Mouse (Mus musculus) forebrain, embryonic 13.5 days (tissue): ENCODE measurements at regions not wholly inside any gene's neighbourhood (a gene's known extent, or its start where the extent isn't known, plus 50 kb on each side); places are given as distances from the start of the nearest gene placed in this dataset.
A peak's percentile ranks its signal among the peaks of the same experiment; 100 is the strongest.

ENCODE experiments used
- ATAC-seq: fragments of 200-750 bp; cut with Nextera tagmentation; 2 replicates; pipeline ENCODE4 v1.8.0; 2017
- H3K27ac ChIP-seq: fragments of 300-500 bp; sonication (generic); 2 replicates; pipeline ENCODE4 v1.5.1; 2015; ENCODE audit warnings: inconsistent platforms, mild to moderate bottlenecking, moderate library complexity
- H3K27me3 ChIP-seq: fragments of 300-500 bp; sonication (generic); 2 replicates; pipeline ENCODE4 v1.6.1; 2015; ENCODE audit warnings: mild to moderate bottlenecking, inconsistent platforms
- H3K36me3 ChIP-seq: fragments of 300-500 bp; sonication (generic); 2 replicates; pipeline ENCODE4 v1.6.1; 2015; ENCODE audit warnings: mild to moderate bottlenecking, inconsistent platforms; ENCODE audit not compliant: poor library complexity, severe bottlenecking
- H3K4me1 ChIP-seq: fragments of 300-500 bp; sonication (generic); 2 replicates; pipeline ENCODE4 v1.6.1; 2015; ENCODE audit warnings: inconsistent platforms
- H3K4me2 ChIP-seq: fragments of 300-500 bp; sonication (generic); 2 replicates; pipeline ENCODE4 v1.6.1; 2015; ENCODE audit warnings: inconsistent platforms, mild to moderate bottlenecking, moderate library complexity
- H3K4me3 ChIP-seq: fragments of 300-500 bp; sonication (generic); 2 replicates; pipeline ENCODE4 v1.5.1; 2015; ENCODE audit warnings: mild to moderate bottlenecking, inconsistent platforms
- H3K9ac ChIP-seq: fragments of 300-500 bp; sonication (generic); 2 replicates; pipeline ENCODE4 v1.6.1; 2015; ENCODE audit warnings: mild to moderate bottlenecking, inconsistent platforms
- H3K9me3 ChIP-seq: fragments of 300-500 bp; sonication (generic); replicated peaks from 2 replicates; pipeline ENCODE4 v1.6.1; 2016; ENCODE audit warnings: inconsistent platforms
- WGBS: fragments of 180-500 bp; shearing (Covaris S2); methylation state at CpG from one replicate; pipeline ENCODE4 v1.1.7; 2015; 5-methylcytosine and 5-hydroxymethylcytosine counted together

- H3K4me1 ChIP-seq, result no peaks in the 10 kb centered on the region
- no peak overlapping the region for H3K9ac ChIP-seq
- no peak overlapping the region for H3K4me3 ChIP-seq
- H3K4me2 ChIP-seq, result no peak overlapping the region
- WGBS, result 87% methylated on average over 8 of the region's 8 CpGs
- H3K27me3 ChIP-seq, result no peaks in the 10 kb centered on the region
- no peaks in the 10 kb centered on the region for H3K9me3 ChIP-seq
- ATAC-seq, result no peak
- H3K27ac ChIP-seq, result no peak overlapping the region
- H3K36me3 ChIP-seq, result no peaks in the 10 kb centered on the region
These were observed 219.5 kb upstream of the Klf14 start for GRCm38 (mm10) chr6:31178201-31178880.

GRCm38 (mm10) chr6:31182284-31182683, 216.3 kb upstream of the Mkln1 start:
- H3K4me2 ChIP-seq, result no peak overlapping the region
- WGBS, result 91% methylated on average over 6 of the region's 6 CpGs
- peaks cover 4% of the 10 kb centered on the region; the same call in 1 of the 2 replicates for H3K4me1 ChIP-seq

GRCm38 (mm10) chr6:31183127-31183526, 215.4 kb upstream of the Mkln1 start:
- no peak for ATAC-seq
- H3K27me3 ChIP-seq, result no peaks in the 10 kb centered on the region
- H3K4me2 ChIP-seq, result no peak overlapping the region
- H3K4me1 ChIP-seq, result peaks cover 4% of the 10 kb centered on the region; the same call in 1 of the 2 replicates
- WGBS, result 42% methylated on average over 5 of the region's 5 CpGs
- H3K36me3 ChIP-seq, result no peaks in the 10 kb centered on the region
- H3K9ac ChIP-seq, result no peak overlapping the region
- H3K4me3 ChIP-seq, result no peak overlapping the region
- no peaks in the 10 kb centered on the region for H3K9me3 ChIP-seq
- H3K27ac ChIP-seq, result no peak overlapping the region

More at GRCm38 (mm10) chr6:31182284-31182683, 216.3 kb upstream of the Mkln1 start:
- Histone ChIP-seq H3K9ac (no peak overlapping the region), H3K36me3 (no peaks in the 10 kb centered on the region), H3K27me3 (no peaks in the 10 kb centered on the region), H3K9me3 (no peaks in the 10 kb centered on the region), H3K27ac (no peak overlapping the region), H3K4me3 (no peak overlapping the region)
- no peak for ATAC-seq

- WGBS, result 90% methylated on average over 7 of the region's 7 CpGs
- Histone ChIP-seq H3K9ac (no peak overlapping the region), H3K9me3 (no peaks in the 10 kb centered on the region), H3K36me3 (no peaks in the 10 kb centered on the region), H3K4me1 (peaks cover 4% of the 10 kb centered on the region; the same call in 1 of the 2 replicates), H3K4me3 (no peak overlapping the region), H3K27me3 (no peaks in the 10 kb centered on the region), H3K4me2 (no peak overlapping the region), H3K27ac (no peak overlapping the region)
- ATAC-seq, result no peak
These were observed 214.0 kb upstream of the Mkln1 start for GRCm38 (mm10) chr6:31184554-31184953.

GRCm38 (mm10) chr6:31185151-31185550, 213.4 kb upstream of the Mkln1 start:
- H3K4me1 ChIP-seq, result peaks cover 4% of the 10 kb centered on the region; the same call in 1 of the 2 replicates
- H3K36me3 ChIP-seq, result no peaks in the 10 kb centered on the region
- H3K9me3 ChIP-seq, result no peaks in the 10 kb centered on the region
- H3K9ac ChIP-seq, result no peak overlapping the region
- no peak overlapping the region for H3K4me2 ChIP-seq
- H3K27me3 ChIP-seq, result no peaks in the 10 kb centered on the region
- H3K27ac ChIP-seq, result no peak overlapping the region
- ATAC-seq, result no peak
- H3K4me3 ChIP-seq, result no peak overlapping the region
- 71% methylated on average over 2 of the region's 2 CpGs for WGBS

- no peaks in the 10 kb centered on the region for H3K27me3 ChIP-seq
- H3K4me2 ChIP-seq, result no peak overlapping the region
- H3K27ac ChIP-seq, result no peak overlapping the region
- no peaks in the 10 kb centered on the region for H3K36me3 ChIP-seq
- H3K9ac ChIP-seq, result no peak overlapping the region
- H3K9me3 ChIP-seq, result no peaks in the 10 kb centered on the region
- H3K4me1 ChIP-seq, result peaks cover 4% of the 10 kb centered on the region; the same call in 1 of the 2 replicates
- no peak for ATAC-seq
- 100% methylated on average over 1 of the region's 1 CpGs for WGBS
- no peak overlapping the region for H3K4me3 ChIP-seq
These were observed 210.5 kb upstream of the Mkln1 start for GRCm38 (mm10) chr6:31188066-31188465.

GRCm38 (mm10) chr6:31189060-31189459, 209.5 kb upstream of the Mkln1 start:
- H3K27ac ChIP-seq, result no peak overlapping the region
- H3K36me3 ChIP-seq, result no peaks in the 10 kb centered on the region
- H3K4me2 ChIP-seq, result no peak overlapping the region
- no peak overlapping the region for H3K4me3 ChIP-seq
- WGBS, result 63% methylated on average over 7 of the region's 7 CpGs
- no peaks in the 10 kb centered on the region for H3K9me3 ChIP-seq
- peaks cover 4% of the 10 kb centered on the region; the same call in 1 of the 2 replicates for H3K4me1 ChIP-seq
- ATAC-seq, result peak; percentile 41; the same call in 1 of the 2 replicates
- no peaks in the 10 kb centered on the region for H3K27me3 ChIP-seq
- H3K9ac ChIP-seq, result no peak overlapping the region

GRCm38 (mm10) chr6:31190070-31190469, 208.5 kb upstream of the Mkln1 start:
- ATAC-seq, result no peak
- Histone ChIP-seq H3K4me3 (no peak overlapping the region), H3K27me3 (0 out of 2 replicates have a peak, but pooled peaks cover 2% of the 10 kb centered on the region), H3K27ac (no peak overlapping the region), H3K9ac (no peak overlapping the region), H3K4me1 (peaks cover 4% of the 10 kb centered on the region; the same call in 1 of the 2 replicates), H3K9me3 (no peaks in the 10 kb centered on the region), H3K36me3 (no peaks in the 10 kb centered on the region), H3K4me2 (no peak overlapping the region)
- WGBS, result 85% methylated on average over 5 of the region's 5 CpGs

- H3K36me3 ChIP-seq, result no peaks in the 10 kb centered on the region
- H3K4me3 ChIP-seq, result no peak overlapping the region
These were observed 207.7 kb upstream of the Mkln1 start for GRCm38 (mm10) chr6:31190628-31191373.

GRCm38 (mm10) chr6:31191577-31191976, 207.0 kb upstream of the Mkln1 start:
- Histone ChIP-seq H3K4me1 (no peaks in the 10 kb centered on the region), H3K36me3 (no peaks in the 10 kb centered on the region), H3K27me3 (0 out of 2 replicates have a peak, but pooled peaks cover 3% of the 10 kb centered on the region), H3K9ac (no peak overlapping the region), H3K4me3 (no peak overlapping the region), H3K4me2 (no peak overlapping the region), H3K9me3 (no peaks in the 10 kb centered on the region), H3K27ac (no peak overlapping the region)
- ATAC-seq, result no peak
- 84% methylated on average over 14 of the region's 14 CpGs for WGBS

More at GRCm38 (mm10) chr6:31190628-31191373, 207.7 kb upstream of the Mkln1 start:
- Histone ChIP-seq H3K9me3 (no peaks in the 10 kb centered on the region), H3K9ac (no peak overlapping the region), H3K27me3 (0 out of 2 replicates have a peak, but pooled peaks cover 3% of the 10 kb centered on the region), H3K27ac (no peak overlapping the region), H3K4me2 (no peak overlapping the region), H3K4me1 (peaks cover 4% of the 10 kb centered on the region; the same call in 1 of the 2 replicates)
- WGBS, result 50% methylated on average over 5 of the region's 5 CpGs
- ATAC-seq, result 0 out of 2 replicates have a peak, but pooled peaks have one; percentile 38

GRCm38 (mm10) chr6:31192197-31192596, 206.3 kb upstream of the Mkln1 start:
- Histone ChIP-seq H3K36me3 (no peaks in the 10 kb centered on the region), H3K27ac (no peak overlapping the region), H3K4me3 (no peak overlapping the region), H3K9ac (no peak overlapping the region), H3K27me3 (0 out of 2 replicates have a peak, but pooled peaks cover 3% of the 10 kb centered on the region), H3K4me1 (no peaks in the 10 kb centered on the region), H3K9me3 (no peaks in the 10 kb centered on the region), H3K4me2 (no peak overlapping the region)
- no peak for ATAC-seq
- 81% methylated on average over 4 of the region's 4 CpGs for WGBS

- Histone ChIP-seq H3K36me3 (no peaks in the 10 kb centered on the region), H3K9ac (no peak overlapping the region), H3K27ac (no peak overlapping the region), H3K9me3 (no peaks in the 10 kb centered on the region), H3K27me3 (0 out of 2 replicates have a peak, but pooled peaks cover 3% of the 10 kb centered on the region), H3K4me1 (no peaks in the 10 kb centered on the region), H3K4me2 (no peak overlapping the region), H3K4me3 (no peak overlapping the region)
- no peak for ATAC-seq
- WGBS, result 91% methylated on average over 5 of the region's 5 CpGs
These were observed 205.3 kb upstream of the Mkln1 start for GRCm38 (mm10) chr6:31193202-31193601.
